Mouse (Mus musculus) stomach, embryonic 15.5 days (tissue): ENCODE measurements around the gene Tsc22d1. TPM values are rescaled to one million over a fixed set of nuclear protein-coding genes. Genes with fewer than 3 reads are reported as not detected.
A peak's percentile ranks its signal among the peaks of the same experiment; 100 is the strongest.

Experiments used
- ATAC-seq: fragments of 200-750 bp; cut with Nextera tagmentation; 2 replicates; pipeline ENCODE4 v1.8.0; 2017; ENCODE audit warnings: low read depth, moderate number of reproducible peaks, moderate TSS enrichment; ENCODE audit not compliant: insufficient read depth, low FRiP score
- H3K27ac ChIP-seq: fragments of 300-500 bp; sonication (generic); 2 replicates; pipeline ENCODE4 v1.5.1; 2015; ENCODE audit warnings: mild to moderate bottlenecking, inconsistent platforms
- H3K27me3 ChIP-seq: fragments of 300-500 bp; sonication (generic); replicated peaks from 2 replicates; pipeline ENCODE4 v1.6.1; 2015; ENCODE audit warnings: inconsistent platforms
- H3K36me3 ChIP-seq: fragments of 300-500 bp; sonication (generic); 2 replicates; pipeline ENCODE4 v1.6.1; 2015; ENCODE audit warnings: inconsistent platforms
- H3K4me1 ChIP-seq: fragments of 300-500 bp; sonication (generic); 2 replicates; pipeline ENCODE4 v1.6.1; 2015; ENCODE audit warnings: inconsistent platforms
- H3K4me2 ChIP-seq: fragments of 300-500 bp; sonication (generic); 2 replicates; pipeline ENCODE4 v1.6.1; 2015; ENCODE audit warnings: mild to moderate bottlenecking, inconsistent platforms
- H3K4me3 ChIP-seq: fragments of 300-500 bp; sonication (generic); replicated peaks from 2 replicates; pipeline ENCODE4 v1.5.1; 2015; ENCODE audit warnings: inconsistent platforms
- H3K9ac ChIP-seq: fragments of 300-500 bp; sonication (generic); 2 replicates; pipeline ENCODE4 v1.6.1; 2015; ENCODE audit warnings: inconsistent platforms
- H3K9me3 ChIP-seq: fragments of 300-500 bp; sonication (generic); 2 replicates; pipeline ENCODE4 v1.6.1; 2016; ENCODE audit warnings: inconsistent platforms
- WGBS: fragments of 180-500 bp; shearing (Covaris S2); methylation state at CpG from one replicate; pipeline ENCODE4 v1.1.7; 2015; 5-methylcytosine and 5-hydroxymethylcytosine counted together
- polyA plus RNA-seq: library from polyadenylated mRNA; unstranded; fragments of >200 nt; fragmentation: Nextera tagmentation; extraction: Ambion mirVana; gene quantifications from 2 replicates; pipeline ENCODE4 v1.2.1, GENCODE M21; 2015

Gene Tsc22d1
- polyA plus RNA-seq, 1 experiment from 2014 or later, result 474 TPM

GRCm38 (mm10) chr14:76488101-76489044 lies 73.6 kb downstream of the Tsc22d1 start:
- Histone ChIP-seq H3K9ac (no peak overlapping the region), H3K27ac (no peak overlapping the region)
- ATAC-seq, result no peak

GRCm38 (mm10) chr14:76489128-76489527 lies 74.4 kb downstream of the Tsc22d1 start:
- Histone ChIP-seq H3K9ac (no peak overlapping the region), H3K4me3 (no peak overlapping the region), H3K4me1 (no peaks in the 10 kb centered on the region), H3K36me3 (no peaks in the 10 kb centered on the region), H3K27ac (no peak overlapping the region), H3K9me3 (no peaks in the 10 kb centered on the region), H3K27me3 (no peaks in the 10 kb centered on the region), H3K4me2 (no peak overlapping the region)
- no peak for ATAC-seq
- WGBS, result 72% methylated on average over 2 of the region's 2 CpGs

More at GRCm38 (mm10) chr14:76488101-76489044, 73.6 kb downstream of the Tsc22d1 start:
- Histone ChIP-seq H3K4me1 (no peaks in the 10 kb centered on the region), H3K27me3 (no peaks in the 10 kb centered on the region), H3K36me3 (no peaks in the 10 kb centered on the region), H3K4me2 (no peak overlapping the region), H3K9me3 (no peaks in the 10 kb centered on the region), H3K4me3 (no peak overlapping the region)
- WGBS, result 59% methylated on average over 18 of the region's 18 CpGs

GRCm38 (mm10) chr14:76495022-76495421 lies 80.3 kb downstream of the Tsc22d1 start:
- ATAC-seq, result no peak
- WGBS, result 42% methylated on average over 5 of the region's 5 CpGs
- H3K27ac ChIP-seq, result no peak overlapping the region

GRCm38 (mm10) chr14:76497187-76497586 lies 82.4 kb downstream of the Tsc22d1 start:
- ATAC-seq, result no peak
- Histone ChIP-seq H3K36me3 (no peaks in the 10 kb centered on the region), H3K27ac (no peak overlapping the region), H3K9me3 (no peaks in the 10 kb centered on the region), H3K4me2 (no peak overlapping the region), H3K9ac (no peak overlapping the region), H3K4me3 (no peak overlapping the region), H3K27me3 (no peaks in the 10 kb centered on the region), H3K4me1 (peaks cover 5% of the 10 kb centered on the region; the same call in 1 of the 2 replicates)
- 77% methylated on average over 9 of the region's 9 CpGs for WGBS

More at GRCm38 (mm10) chr14:76495022-76495421, 80.3 kb downstream of the Tsc22d1 start:
- H3K4me2 ChIP-seq, result no peak overlapping the region
- H3K36me3 ChIP-seq, result no peaks in the 10 kb centered on the region
- H3K4me1 ChIP-seq, result peaks cover 3% of the 10 kb centered on the region; the same call in 1 of the 2 replicates
- H3K9ac ChIP-seq, result no peak overlapping the region
- H3K9me3 ChIP-seq, result no peaks in the 10 kb centered on the region
- H3K4me3 ChIP-seq, result no peak overlapping the region
- H3K27me3 ChIP-seq, result no peaks in the 10 kb centered on the region

GRCm38 (mm10) chr14:76498210-76498609 lies 83.4 kb downstream of the Tsc22d1 start:
- Histone ChIP-seq H3K4me1 (peaks cover 5% of the 10 kb centered on the region; the same call in 1 of the 2 replicates), H3K27ac (no peak overlapping the region), H3K27me3 (no peaks in the 10 kb centered on the region), H3K4me3 (no peak overlapping the region), H3K4me2 (no peak overlapping the region), H3K9me3 (no peaks in the 10 kb centered on the region), H3K9ac (no peak overlapping the region), H3K36me3 (no peaks in the 10 kb centered on the region)
- 58% methylated on average over 7 of the region's 7 CpGs for WGBS
- no peak for ATAC-seq

GRCm38 (mm10) chr14:76499492-76499891 lies 84.7 kb downstream of the Tsc22d1 start:
- no peak overlapping the region for H3K27ac ChIP-seq
- no peak for ATAC-seq
- WGBS, result 49% methylated on average over 6 of the region's 6 CpGs
- H3K4me3 ChIP-seq, result no peak overlapping the region
- no peak overlapping the region for H3K9ac ChIP-seq
- no peak overlapping the region for H3K4me2 ChIP-seq
- peaks cover 10% of the 10 kb centered on the region for H3K4me1 ChIP-seq
- no peaks in the 10 kb centered on the region for H3K36me3 ChIP-seq
- no peaks in the 10 kb centered on the region for H3K27me3 ChIP-seq
- H3K9me3 ChIP-seq, result no peaks in the 10 kb centered on the region

GRCm38 (mm10) chr14:76500036-76500435 lies 85.3 kb downstream of the Tsc22d1 start:
- H3K27ac ChIP-seq, result 0 out of 2 replicates have a peak overlapping the region, but pooled peaks have one; percentile 55
- H3K4me3 ChIP-seq, result no peak overlapping the region
- 28% methylated on average over 5 of the region's 5 CpGs for WGBS
- no peak overlapping the region for H3K9ac ChIP-seq
- no peaks in the 10 kb centered on the region for H3K27me3 ChIP-seq
- no peaks in the 10 kb centered on the region for H3K9me3 ChIP-seq
- peaks cover 10% of the 10 kb centered on the region for H3K4me1 ChIP-seq
- no peak overlapping the region for H3K4me2 ChIP-seq
- H3K36me3 ChIP-seq, result no peaks in the 10 kb centered on the region
- ATAC-seq, result no peak

GRCm38 (mm10) chr14:76503231-76503851 lies 88.6 kb downstream of the Tsc22d1 start:
- Histone ChIP-seq H3K27me3 (no peaks in the 10 kb centered on the region), H3K36me3 (peaks cover 9% of the 10 kb centered on the region; the same call in 1 of the 2 replicates), H3K4me1 (peaks cover 23% of the 10 kb centered on the region), H3K4me3 (peak overlapping the region; percentile 75), H3K4me2 (peak overlapping the region; percentile 86), H3K9me3 (no peaks in the 10 kb centered on the region), H3K27ac (peak overlapping the region; percentile 100; the same call in 1 of the 2 replicates), H3K9ac (no peak overlapping the region)
- 9% methylated on average over 13 of the region's 13 CpGs for WGBS
- ATAC-seq, result no peak

- Histone ChIP-seq H3K27me3 (no peaks in the 10 kb centered on the region), H3K27ac (peak overlapping the region; percentile 100), H3K9me3 (no peaks in the 10 kb centered on the region), H3K9ac (peak overlapping the region; percentile 96), H3K4me1 (peaks cover 23% of the 10 kb centered on the region), H3K4me2 (peak overlapping the region; percentile 86), H3K36me3 (peaks cover 9% of the 10 kb centered on the region; the same call in 1 of the 2 replicates), H3K4me3 (peak overlapping the region; percentile 75)
- WGBS, result 1% methylated on average over 46 of the region's 52 CpGs
- ATAC-seq, result peak; percentile 97
These were observed 89.5 kb downstream of the Tsc22d1 start for GRCm38 (mm10) chr14:76504121-76504737.

GRCm38 (mm10) chr14:76505101-76505438 lies 90.3 kb downstream of the Tsc22d1 start:
- no peaks in the 10 kb centered on the region for H3K9me3 ChIP-seq
- H3K4me1 ChIP-seq, result peaks cover 19% of the 10 kb centered on the region
- peaks cover 9% of the 10 kb centered on the region; the same call in 1 of the 2 replicates for H3K36me3 ChIP-seq
- under 1% methylated on average over 10 of the region's 10 CpGs for WGBS
- H3K27ac ChIP-seq, result peak overlapping the region; percentile 100
- peak overlapping the region; percentile 86 for H3K4me2 ChIP-seq
- H3K27me3 ChIP-seq, result no peaks in the 10 kb centered on the region
- H3K9ac ChIP-seq, result peak overlapping the region; percentile 96
- H3K4me3 ChIP-seq, result peak overlapping the region; percentile 75
- no peak for ATAC-seq

GRCm38 (mm10) chr14:76505439-76506220 lies 90.9 kb downstream of the Tsc22d1 start:
- H3K36me3 ChIP-seq, result peaks cover 9% of the 10 kb centered on the region; the same call in 1 of the 2 replicates
- H3K9ac ChIP-seq, result peak overlapping the region; percentile 96
- peaks cover 18% of the 10 kb centered on the region for H3K4me1 ChIP-seq
- peak overlapping the region; percentile 86 for H3K4me2 ChIP-seq
- under 1% methylated on average over 31 of the region's 31 CpGs for WGBS
- peak overlapping the region; percentile 75 for H3K4me3 ChIP-seq
- H3K9me3 ChIP-seq, result no peaks in the 10 kb centered on the region
- ATAC-seq, result peak; percentile 85
- peak overlapping the region; percentile 100 for H3K27ac ChIP-seq
- H3K27me3 ChIP-seq, result no peaks in the 10 kb centered on the region
